Mouse (Mus musculus): Measurements from ENCODE around the gene Gabpb2.

- TF ChIP-seq MAX (IDR thresholded peaks at IDR 0.05; ENCODE audit: low read length), result no peak
- no peak for TF ChIP-seq MAFK (IDR thresholded peaks at IDR 0.05; ENCODE audit: borderline replicate concordance, low read depth, low read length)
- no peak for TF ChIP-seq CTCF (IDR thresholded peaks at IDR 0.05 in 2 of 3, conservative IDR thresholded peaks at IDR 0.05 in 1 of 3; ENCODE audit: control insufficient read depth in 1 of 3, insufficient read depth in 1 of 3, low read depth in 2 of 3, low read length in 3 of 3, poor library complexity in 1 of 3, severe bottlenecking in 1 of 3)
Measured at GRCm38 (mm10) chr3:95228148-95228893, 10.6 kb upstream of the Gabpb2 start, which contains the start of gene Cdc42se1.
